Mouse (Mus musculus) MEL (cell line): ENCODE results near the gene Klhl24. TPM values are rescaled to one million over a fixed set of nuclear protein-coding genes. Genes with fewer than 3 reads are reported as not detected.

ENCODE experiments used
- DNase-seq: peaks from one replicate; pipeline ENCODE4 v3.0.0; 2011; ENCODE audit warnings: low read depth, low spot score
- H3K27ac ChIP-seq: 2 replicates; pipeline ENCODE4 v1.5.1; 2012; ENCODE audit warnings: low read depth, mild to moderate bottlenecking, control low read depth, low read length, moderate library complexity; ENCODE audit not compliant: control insufficient read depth
- H3K27me3 ChIP-seq, 2 experiments: fragments of 150-350 bp in 1 of 2; sonication (generic) in 1 of 2; 2 replicates each; pipeline ENCODE4 v1.6.1; 2012; ENCODE audit warnings: low read length in 2 of 2, mild to moderate bottlenecking in 2 of 2, improper control_type of control experiment in 1 of 2, moderate library complexity in 1 of 2; ENCODE audit not compliant: insufficient read depth in 2 of 2, control insufficient read depth in 1 of 2
- H3K36me3 ChIP-seq, 2 experiments: 2 replicates each; pipeline ENCODE4 v1.6.1; 2012 to 2014; ENCODE audit warnings: low read length in 2 of 2, improper control_type of control experiment in 1 of 2, inconsistent platforms in 1 of 2, mild to moderate bottlenecking in 1 of 2; ENCODE audit not compliant: insufficient read depth in 2 of 2, control insufficient read depth in 1 of 2
- H3K4me1 ChIP-seq, 2 experiments: fragments of 150-350 bp in 1 of 2; sonication (generic) in 1 of 2; 2 replicates each; pipeline ENCODE4 v1.6.1; 2012; ENCODE audit warnings: low read length in 2 of 2, improper control_type of control experiment in 1 of 2, mild to moderate bottlenecking in 1 of 2; ENCODE audit not compliant: insufficient read depth in 2 of 2, control insufficient read depth in 1 of 2
- H3K4me3 ChIP-seq, 2 experiments: fragments of 150-350 bp in 1 of 2; sonication (generic) in 1 of 2; 2 replicates each; pipeline ENCODE4 v1.5.1; 2012; ENCODE audit warnings: low read depth in 2 of 2, low read length in 2 of 2, mild to moderate bottlenecking in 2 of 2, moderate library complexity in 2 of 2, control low read depth in 1 of 2, improper control_type of control experiment in 1 of 2; ENCODE audit not compliant: control insufficient read depth in 1 of 2, insufficient read depth in 1 of 2
- H3K79me2 ChIP-seq: 2 replicates; pipeline ENCODE4 v1.6.1; 2012; ENCODE audit warnings: mild to moderate bottlenecking, low read length, moderate library complexity; ENCODE audit not compliant: control insufficient read depth, poor library complexity, insufficient read depth
- H3K9ac ChIP-seq: 2 replicates; pipeline ENCODE4 v1.6.1; 2012; ENCODE audit warnings: low read depth, mild to moderate bottlenecking, control low read depth, low read length, moderate library complexity; ENCODE audit not compliant: control insufficient read depth, poor library complexity, severe bottlenecking
- H3K9me3 ChIP-seq: fragments of 150-350 bp; sonication (generic); replicated peaks from 2 replicates; pipeline ENCODE4 v1.6.1; 2012; ENCODE audit warnings: mild to moderate bottlenecking, low read length, improper control_type of control experiment, moderate library complexity; ENCODE audit not compliant: insufficient read depth
- BHLHE40 ChIP-seq: IDR thresholded peaks from 2 replicates; pipeline ENCODE4 v1.6.1; 2012; ENCODE audit warnings: low read depth, mild to moderate bottlenecking, inconsistent platforms, low read length, improper control_type of control experiment, borderline replicate concordance
- CHD1 ChIP-seq: IDR thresholded peaks from 2 replicates; pipeline ENCODE4 v1.6.1; 2012; ENCODE audit warnings: low read depth, mild to moderate bottlenecking, inconsistent platforms, low read length, improper control_type of control experiment
- CHD2 ChIP-seq: IDR thresholded peaks from 2 replicates; pipeline ENCODE4 v1.6.1; 2011; ENCODE audit warnings: low read length, improper control_type of control experiment
- CTCF ChIP-seq, 3 experiments: IDR thresholded peaks in 2 of 3; conservative IDR thresholded peaks in 1 of 3; 2 replicates each; pipeline ENCODE4 v1.5.1; 2011 to 2012; ENCODE audit warnings: low read length in 3 of 3, low read depth in 2 of 3, mild to moderate bottlenecking in 2 of 3, improper control_type of control experiment in 1 of 3, inconsistent platforms in 1 of 3, mixed read lengths in 1 of 3, moderate library complexity in 1 of 3; ENCODE audit not compliant: control insufficient read depth in 1 of 3, insufficient read depth in 1 of 3, poor library complexity in 1 of 3, severe bottlenecking in 1 of 3
- ELF1 ChIP-seq: IDR thresholded peaks from 2 replicates; pipeline ENCODE4 v1.6.1; 2014; ENCODE audit warnings: low read depth, mild to moderate bottlenecking, inconsistent platforms, low read length, improper control_type of control experiment, moderate library complexity
- EP300 ChIP-seq, 2 experiments: IDR thresholded peaks; 2 replicates each; pipeline ENCODE4 v1.6.1; 2011; ENCODE audit warnings: improper control_type of control experiment in 2 of 2, low read length in 2 of 2, low read depth in 1 of 2, mild to moderate bottlenecking in 1 of 2
- GABPA ChIP-seq: IDR thresholded peaks from 2 replicates; pipeline ENCODE4 v1.6.1; 2012; ENCODE audit warnings: low read depth, mild to moderate bottlenecking, inconsistent platforms, low read length, improper control_type of control experiment, moderate library complexity
- GATA1 ChIP-seq: IDR thresholded peaks from 2 replicates; pipeline ENCODE4 v1.6.1; 2011; ENCODE audit warnings: low read depth, low read length, improper control_type of control experiment
- HCFC1 ChIP-seq: IDR thresholded peaks from 2 replicates; pipeline ENCODE4 v1.6.1; 2012; ENCODE audit warnings: low read depth, mild to moderate bottlenecking, inconsistent platforms, low read length, improper control_type of control experiment, moderate library complexity
- JUND ChIP-seq: IDR thresholded peaks from 2 replicates; pipeline ENCODE4 v1.6.1; 2011; ENCODE audit warnings: low read depth, mild to moderate bottlenecking, improper control_type of control experiment, low read length
- KAT2A ChIP-seq: conservative IDR thresholded peaks from 2 replicates; pipeline ENCODE4 v1.6.1; 2012; ENCODE audit warnings: low read depth, low read length, improper control_type of control experiment, inconsistent platforms
- MAX ChIP-seq: IDR thresholded peaks from 2 replicates; pipeline ENCODE4 v1.6.1; 2011; ENCODE audit warnings: low read length, improper control_type of control experiment
- MEF2A ChIP-seq: IDR thresholded peaks from 2 replicates; pipeline ENCODE4 v1.6.1; 2014; ENCODE audit warnings: low read depth, mild to moderate bottlenecking, inconsistent platforms, low read length, improper control_type of control experiment; ENCODE audit not compliant: poor library complexity, insufficient replicate concordance, severe bottlenecking; ENCODE audit errors: extremely low read depth
- MYB ChIP-seq: IDR thresholded peaks from 2 replicates; pipeline ENCODE4 v1.6.1; 2011; ENCODE audit warnings: mild to moderate bottlenecking, low read depth, low read length, improper control_type of control experiment
- MYC ChIP-seq: IDR thresholded peaks from 2 replicates; pipeline ENCODE4 v1.6.1; 2011; ENCODE audit warnings: low read depth, mild to moderate bottlenecking, low read length, improper control_type of control experiment, moderate library complexity
- NELFE ChIP-seq: IDR thresholded peaks from 2 replicates; pipeline ENCODE4 v1.6.1; 2011; ENCODE audit warnings: low read depth, low read length, improper control_type of control experiment
- NRF1 ChIP-seq: IDR thresholded peaks from 2 replicates; pipeline ENCODE4 v1.6.1; 2014; ENCODE audit warnings: low read depth, mild to moderate bottlenecking, inconsistent platforms, low read length, improper control_type of control experiment, moderate library complexity; ENCODE audit not compliant: poor library complexity, insufficient read depth, severe bottlenecking
- POLR2A ChIP-seq, 2 experiments: IDR thresholded peaks; 2 replicates each; pipeline ENCODE4 v1.6.1; 2011 to 2012; ENCODE audit warnings: low read length in 2 of 2, mild to moderate bottlenecking in 2 of 2, control low read depth in 1 of 2, improper control_type of control experiment in 1 of 2, low read depth in 1 of 2, moderate library complexity in 1 of 2; ENCODE audit not compliant: control insufficient read depth in 1 of 2, insufficient read depth in 1 of 2, poor library complexity in 1 of 2
- POLR2AphosphoS2 ChIP-seq: IDR thresholded peaks from 2 replicates; pipeline ENCODE4 v1.6.1; 2011; ENCODE audit warnings: low read length, improper control_type of control experiment
- POLR2AphosphoS5 ChIP-seq: IDR thresholded peaks from 2 replicates; pipeline ENCODE4 v1.6.1; 2012; ENCODE audit warnings: low read depth, borderline replicate concordance, mild to moderate bottlenecking, inconsistent platforms, low read length, moderate library complexity, mixed read lengths
- RAD21 ChIP-seq: IDR thresholded peaks from 2 replicates; pipeline ENCODE4 v1.6.1; 2011; ENCODE audit warnings: mild to moderate bottlenecking, low read depth, low read length, improper control_type of control experiment
- RCOR1 ChIP-seq: IDR thresholded peaks from 2 replicates; pipeline ENCODE4 v1.6.1; 2012; ENCODE audit warnings: low read depth, mild to moderate bottlenecking, inconsistent platforms, low read length, improper control_type of control experiment
- SIN3A ChIP-seq: IDR thresholded peaks from 2 replicates; pipeline ENCODE4 v1.6.1; 2012; ENCODE audit warnings: low read length, improper control_type of control experiment, inconsistent platforms
- SMC3 ChIP-seq: IDR thresholded peaks from 2 replicates; pipeline ENCODE4 v1.6.1; 2011; ENCODE audit warnings: low read depth, low read length, improper control_type of control experiment
- TBP ChIP-seq: IDR thresholded peaks from 2 replicates; pipeline ENCODE4 v1.8.0; 2011; ENCODE audit warnings: low read depth, low read length, improper control_type of control experiment
- USF2 ChIP-seq, 2 experiments: IDR thresholded peaks; 2 replicates each; pipeline ENCODE4 v1.6.1; 2011 to 2012; ENCODE audit warnings: improper control_type of control experiment in 2 of 2, low read length in 2 of 2, borderline replicate concordance in 1 of 2, inconsistent platforms in 1 of 2, low read depth in 1 of 2, mild to moderate bottlenecking in 1 of 2; ENCODE audit not compliant: insufficient read depth in 1 of 2
- ZMIZ1 ChIP-seq: IDR thresholded peaks from 2 replicates; pipeline ENCODE4 v1.6.1; 2012; ENCODE audit warnings: low read depth, mild to moderate bottlenecking, inconsistent platforms, low read length, improper control_type of control experiment, moderate library complexity
- ZNF384 ChIP-seq: IDR thresholded peaks from 2 replicates; pipeline ENCODE4 v1.6.1; 2012; ENCODE audit warnings: low read depth, mild to moderate bottlenecking, inconsistent platforms, low read length, improper control_type of control experiment
- polyA plus RNA-seq, 2 experiments: library from polyadenylated mRNA; stranded (reverse) in 1 of 2; unstranded in 1 of 2; fragments of >175 nt in 1 of 2; fragments of >200 nt in 1 of 2; gene quantifications; 2 replicates each; pipeline versions ENCODE4 v1.2.1 to v1.2.4; 2012; ENCODE audit warnings: low replicate concordance in 2 of 2, low read depth in 1 of 2; ENCODE audit not compliant: insufficient read length in 2 of 2, insufficient read depth in 1 of 2, missing spikeins in 1 of 2
- total RNA-seq: library from RNA; depleted of rRNA; stranded (reverse); fragments of 300-350 nt; gene quantifications from 2 replicates; pipeline ENCODE4 v1.2.3, GENCODE M21; 2012

Klhl24 gene
- total and polyA plus RNA-seq, 3 experiments: 1.8 to 2.5 TPM; not detected in 1

DNA sequence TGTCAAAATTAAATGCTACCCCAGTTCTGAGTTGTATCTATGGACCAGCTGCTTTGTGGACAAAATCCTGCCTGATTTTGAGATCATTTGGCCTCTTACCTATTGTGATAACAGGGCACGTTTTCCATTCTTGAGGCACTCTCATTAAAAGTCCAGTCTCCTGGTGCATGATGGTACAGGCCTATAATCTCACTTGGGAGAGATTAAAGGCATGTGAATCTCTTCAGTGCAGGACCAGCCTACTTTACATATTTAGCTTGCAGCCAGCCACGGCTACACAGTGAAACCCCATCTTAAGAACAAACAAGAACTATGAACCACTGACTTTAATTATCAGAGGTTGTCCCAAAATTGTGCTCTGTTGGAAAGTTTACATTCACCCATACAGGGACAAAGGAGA, 33.1 kb downstream of the Klhl24 start:
- no peaks in the 10 kb centered on the region for H3K36me3 ChIP-seq
- H3K4me3 ChIP-seq: no peak overlapping the region
- TF ChIP-seq CTCF (IDR thresholded peaks at IDR 0.05 in 2 of 3, conservative IDR thresholded peaks at IDR 0.05 in 1 of 3; ENCODE audit: control insufficient read depth in 1 of 3, insufficient read depth in 1 of 3, low read depth in 2 of 3, low read length in 3 of 3, poor library complexity in 1 of 3, severe bottlenecking in 1 of 3) (no peak), ELF1 (no peak), USF2 (IDR thresholded peaks at IDR 0.05; ENCODE audit: borderline replicate concordance in 1 of 2, insufficient read depth in 1 of 2, low read depth in 1 of 2, low read length in 2 of 2) (no peak), MYC (no peak), POLR2A (IDR thresholded peaks at IDR 0.05; ENCODE audit: control insufficient read depth in 1 of 2, insufficient read depth in 1 of 2, low read depth in 1 of 2, low read length in 2 of 2, poor library complexity in 1 of 2) (no peak), HCFC1 (no peak), BHLHE40 (no peak), POLR2AphosphoS5 (no peak), JUND (no peak), MYB (no peak), CHD2 (no peak), SIN3A (no peak), SMC3 (no peak), CHD1 (no peak), GABPA (no peak), GATA1 (no peak)
- no peak for DNase-seq
- H3K9ac ChIP-seq: no peak overlapping the region
- no peaks in the 10 kb centered on the region for H3K4me1 ChIP-seq
- H3K79me2 ChIP-seq: no peaks in the 10 kb centered on the region
- H3K9me3 ChIP-seq: no peaks in the 10 kb centered on the region
- no peaks in the 10 kb centered on the region; a peak in 1 of 4 replicates for H3K27me3 ChIP-seq
- no peak overlapping the region for H3K27ac ChIP-seq

DNA sequence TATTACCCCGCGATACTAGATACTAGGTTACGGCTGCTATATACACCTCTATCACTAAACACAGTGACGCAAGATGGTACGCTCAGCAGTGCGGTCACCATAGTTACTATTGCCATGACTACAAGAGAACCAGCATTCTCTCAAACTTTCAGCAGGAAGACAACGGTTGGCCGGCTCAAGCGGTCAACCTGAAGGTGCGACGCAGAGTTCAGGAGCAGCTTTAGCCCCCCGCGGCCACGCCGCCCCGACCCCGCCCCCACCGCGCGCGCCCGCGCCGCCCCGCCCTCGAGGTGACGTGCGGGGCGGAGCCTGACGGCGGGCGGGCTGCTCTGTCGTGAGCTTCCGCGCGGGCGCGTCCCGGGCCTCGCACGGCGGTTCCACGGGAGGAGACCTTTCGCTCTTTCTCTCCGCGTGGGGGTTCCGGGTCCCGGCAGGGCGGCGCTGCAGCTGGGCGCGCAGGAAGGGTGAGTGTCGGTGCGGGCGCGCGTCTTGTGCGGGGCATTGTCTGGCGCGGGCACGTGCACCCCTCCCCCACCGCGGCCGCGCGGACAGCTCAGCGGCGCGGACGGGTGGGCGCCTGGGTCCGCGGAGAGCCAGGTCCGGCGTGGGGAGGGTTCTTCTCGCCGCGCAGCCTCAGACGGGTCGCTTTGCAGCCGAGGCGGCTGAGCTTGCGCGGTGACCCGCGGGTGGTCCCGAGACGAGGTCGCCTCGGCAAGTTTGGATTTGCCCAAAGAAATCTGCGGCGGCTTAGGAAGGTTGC, 43.6 kb downstream of the Klhl24 start, which contains the start of gene Yeats2:
Yeats2 (plus strand) TSS at position 292 of the 760 bp plus-strand sequence.
- Histone ChIP-seq H3K79me2 (peaks cover 34% of the 10 kb centered on the region), H3K27ac (peak within 1 kb of the TSS; percentile 51), H3K9me3 (no peaks in the 10 kb centered on the region), H3K27me3 (no peaks in the 10 kb centered on the region), H3K4me1 (peaks cover 7 to 23% of the 10 kb centered on the region in 2 experiments), H3K4me3 (peak within 1 kb of the TSS; percentile 87 to 94), H3K36me3 (peaks cover 0 to 31% of the 10 kb centered on the region in 2 experiments; a peak in 2 of 4 replicates), H3K9ac (peak within 1 kb of the TSS; percentile 96)
- DNase-seq: peak; percentile 80
- TF ChIP-seq HCFC1 (peak; percentile 59; the same call in 1 of the 2 replicates), RCOR1 (no peak), ZMIZ1 (peak; percentile 76), CHD1 (no peak), NELFE (peak; percentile 86), CTCF (IDR thresholded peaks at IDR 0.05 in 2 of 3, conservative IDR thresholded peaks at IDR 0.05 in 1 of 3; ENCODE audit: control insufficient read depth in 1 of 3, insufficient read depth in 1 of 3, low read depth in 2 of 3, low read length in 3 of 3, poor library complexity in 1 of 3, severe bottlenecking in 1 of 3) (no peak), POLR2AphosphoS2 (peak; percentile 52; the same call in 1 of the 2 replicates), MYB (no peak), MEF2A (no peak), EP300 (IDR thresholded peaks at IDR 0.05; ENCODE audit: low read depth in 1 of 2, low read length in 2 of 2) (0 out of 4 replicates have a peak, but pooled peaks of 1 of the 2 experiments have one; percentile 9), MAX (peak; percentile 78), RAD21 (no peak), POLR2A (IDR thresholded peaks at IDR 0.05; ENCODE audit: control insufficient read depth in 1 of 2, insufficient read depth in 1 of 2, low read depth in 1 of 2, low read length in 2 of 2, poor library complexity in 1 of 2) (peak; percentile 75 to 89), GABPA (no peak), TBP (no peak), ZNF384 (no peak), NRF1 (peak; percentile 71), USF2 (IDR thresholded peaks at IDR 0.05; ENCODE audit: borderline replicate concordance in 1 of 2, insufficient read depth in 1 of 2, low read depth in 1 of 2, low read length in 2 of 2) (no peak), ELF1 (no peak), KAT2A (no peak)
